Mouse (Mus musculus): Measurements from ENCODE around the gene Prdm10.
A peak's percentile ranks its signal among the peaks of the same experiment; 100 is the strongest.

Gene Prdm10

DNA sequence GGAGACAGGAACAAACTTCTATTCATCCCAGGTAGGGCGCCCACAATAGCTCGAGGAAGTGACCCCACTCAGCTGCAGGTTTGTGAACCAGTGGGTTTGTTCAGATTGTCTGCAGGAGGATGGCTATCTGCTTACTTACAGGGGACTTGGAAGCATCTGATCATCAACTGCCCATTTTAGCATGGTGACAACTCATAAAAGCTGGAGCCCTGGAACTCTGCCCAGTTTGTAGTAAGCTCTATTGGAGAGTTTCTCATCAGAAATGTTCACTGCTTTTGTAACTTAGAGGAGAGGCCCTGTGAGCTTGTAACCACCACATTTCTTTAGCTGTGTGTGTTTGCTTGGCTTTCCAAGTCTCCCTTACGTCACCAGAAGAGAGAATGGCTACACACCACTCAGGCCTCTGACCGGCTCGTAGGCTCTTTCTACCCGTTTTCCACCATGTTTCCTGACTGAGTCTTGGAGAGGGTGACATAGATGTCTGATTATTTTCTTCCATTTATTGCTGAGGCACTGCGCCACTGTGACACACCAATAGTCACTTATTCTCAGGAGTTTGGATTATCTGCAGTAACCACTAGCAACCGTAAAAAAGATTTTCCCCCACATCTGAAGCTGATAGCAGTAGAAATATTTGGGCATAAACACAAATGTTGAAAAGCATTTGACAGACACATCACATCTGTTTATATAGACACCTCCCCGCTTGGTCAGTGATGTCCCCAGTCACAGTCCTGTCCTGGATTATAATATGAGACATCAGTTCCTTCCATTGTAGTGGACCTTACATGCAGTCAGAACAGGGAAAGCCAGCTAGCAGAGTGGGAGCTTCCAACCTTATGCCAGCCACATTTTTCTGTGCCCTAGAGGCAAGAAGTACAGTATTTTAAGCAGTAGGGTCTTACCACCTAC lies 83.6 kb downstream of the Prdm10 start:
- DNase-seq (ENCODE audit: low spot score in 2 of 2): peak; percentile 71 to 73

DNA sequence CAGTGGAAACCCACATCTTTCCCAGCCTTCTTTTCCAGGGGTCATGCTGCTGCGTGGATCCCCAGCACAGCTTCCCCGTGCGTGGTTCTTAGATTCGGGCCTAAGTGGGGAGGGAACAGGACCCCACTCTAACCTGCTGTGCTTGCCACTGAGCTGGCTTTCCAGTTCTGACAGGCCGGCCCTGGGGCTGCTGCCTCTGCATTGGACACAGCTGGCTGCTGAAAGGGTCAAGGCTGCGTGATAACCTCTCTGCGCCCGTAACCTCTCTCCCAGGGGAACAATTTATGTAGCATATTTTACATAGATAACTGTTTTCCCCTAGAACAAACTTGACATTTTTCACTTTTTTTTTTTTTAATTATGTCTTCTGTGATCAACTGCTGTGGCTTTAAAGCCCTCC lies 84.7 kb downstream of the Prdm10 start:
- DNase-seq (ENCODE audit: low spot score in 2 of 2): no peak

DNA sequence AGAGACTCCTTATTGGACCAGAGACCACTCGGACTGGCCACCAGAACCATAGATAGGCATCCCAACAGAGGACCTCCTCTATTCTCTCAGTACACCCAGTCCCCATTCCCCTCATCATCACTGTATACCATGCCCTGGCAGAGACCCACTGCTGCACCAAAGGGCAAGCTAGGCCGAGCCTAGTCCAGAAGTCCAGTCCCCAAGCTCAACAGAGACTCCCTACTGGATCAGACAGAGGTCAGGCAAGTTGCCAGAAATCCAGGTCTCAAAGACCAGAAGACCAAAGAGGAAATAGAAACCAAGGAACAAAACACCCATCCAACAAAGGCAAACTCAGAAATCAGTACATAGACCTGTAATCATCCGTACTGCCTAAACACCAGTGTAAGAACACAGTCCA lies 91.4 kb downstream of the Prdm10 start:
- no peak for DNase-seq (ENCODE audit: low spot score in 2 of 2)

DNA sequence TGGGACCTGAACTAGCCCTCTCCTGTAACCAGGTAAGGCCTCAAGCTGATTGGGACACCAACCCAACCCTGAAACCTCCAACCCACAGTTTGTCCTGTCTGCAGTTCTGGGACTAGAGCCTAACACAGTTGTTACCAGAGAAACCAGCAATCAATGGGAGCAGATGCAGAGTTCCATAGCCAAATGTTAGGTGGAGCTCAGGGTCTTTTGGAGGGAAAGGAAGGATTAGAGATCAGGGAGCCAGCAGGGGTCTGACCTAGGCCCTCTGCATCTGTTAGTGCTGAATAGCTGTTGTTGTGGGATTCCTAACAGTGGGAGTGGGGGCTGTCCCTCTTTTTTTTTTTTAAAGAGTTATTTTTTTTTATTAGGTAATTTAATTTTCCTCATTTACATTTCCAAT lies 96.3 kb downstream of the Prdm10 start:
- DNase-seq (ENCODE audit: low spot score in 2 of 2): no peak

GRCm38 (mm10) chr9:31384786-31385499 lies 104.6 kb downstream of the Prdm10 start:
- no peak for DNase-seq (ENCODE audit: low spot score in 2 of 2)

- DNase-seq (ENCODE audit: low spot score in 2 of 2): no peak
Measured at GRCm38 (mm10) chr9:31385500-31385869, 105.1 kb downstream of the Prdm10 start.

GRCm38 (mm10) chr9:31385947-31386354 lies 105.6 kb downstream of the Prdm10 start, which contains the start of gene Nfrkb:
TSS of gene Nfrkb (plus strand) at chr9:31386192.
- peak; percentile 96 to 97 for DNase-seq (ENCODE audit: low spot score in 2 of 2)

DNA sequence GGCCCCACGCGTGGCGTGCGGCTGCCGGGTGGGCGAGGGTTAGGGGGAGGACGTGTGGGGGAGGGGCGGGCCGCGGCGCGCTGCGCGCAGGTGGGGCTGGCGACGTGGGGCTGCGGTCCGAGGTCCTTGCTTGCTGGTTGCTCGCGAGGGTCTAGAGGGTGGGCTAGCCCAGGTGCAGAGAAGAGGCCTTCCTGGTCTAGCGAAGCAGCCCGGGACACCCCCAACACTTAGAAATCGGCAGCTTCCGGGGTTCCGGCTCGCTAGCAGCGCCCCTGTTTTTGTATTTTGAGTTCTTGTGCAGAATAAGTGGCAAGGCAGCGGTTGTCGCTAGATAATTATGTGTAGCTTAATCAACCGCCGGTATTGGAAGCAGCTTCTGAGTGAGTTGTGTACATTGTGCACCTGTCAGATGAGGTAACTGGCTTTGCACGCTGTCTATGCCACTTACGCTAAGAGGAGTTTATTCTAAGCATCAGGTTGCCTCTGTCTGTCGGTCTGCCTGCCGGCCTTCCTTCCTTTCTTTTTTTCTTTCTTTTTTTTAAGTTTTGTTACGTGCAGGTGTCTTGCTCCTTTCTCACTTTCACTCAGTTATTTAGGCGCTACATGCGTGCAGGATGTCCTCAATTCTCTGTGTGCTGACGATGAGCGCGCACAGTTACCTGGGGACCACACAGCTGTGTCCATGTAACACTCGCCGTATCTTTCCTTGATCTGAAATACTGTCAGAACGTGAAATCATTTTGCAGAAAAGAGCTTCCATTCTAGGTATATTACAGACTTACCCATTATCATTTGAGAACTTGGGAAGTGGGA lies 106.2 kb downstream of the Prdm10 start:
- DNase-seq (ENCODE audit: low spot score in 2 of 2): peak in 1 of 2 experiments; percentile 48

DNA sequence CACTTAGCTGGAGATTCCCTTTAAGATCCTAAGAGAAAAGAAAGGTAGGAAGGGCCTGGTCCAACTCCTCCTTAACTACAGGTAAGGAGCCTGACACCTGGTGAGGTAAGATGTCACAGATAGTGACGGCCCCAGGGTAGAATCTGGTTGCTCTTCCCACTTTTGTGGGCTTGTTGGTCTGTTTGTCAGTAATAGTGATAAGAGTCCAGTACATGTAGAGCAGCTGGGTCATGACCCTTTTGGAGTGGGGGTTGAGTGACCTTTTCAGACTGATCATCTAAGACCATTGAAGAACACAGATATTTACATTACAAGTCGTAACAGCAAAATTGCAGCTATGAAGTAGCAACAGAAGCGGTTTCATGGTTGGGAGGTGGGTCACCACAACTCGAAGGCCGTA lies 106.9 kb downstream of the Prdm10 start:
- DNase-seq (ENCODE audit: low spot score in 2 of 2): no peak

DNA sequence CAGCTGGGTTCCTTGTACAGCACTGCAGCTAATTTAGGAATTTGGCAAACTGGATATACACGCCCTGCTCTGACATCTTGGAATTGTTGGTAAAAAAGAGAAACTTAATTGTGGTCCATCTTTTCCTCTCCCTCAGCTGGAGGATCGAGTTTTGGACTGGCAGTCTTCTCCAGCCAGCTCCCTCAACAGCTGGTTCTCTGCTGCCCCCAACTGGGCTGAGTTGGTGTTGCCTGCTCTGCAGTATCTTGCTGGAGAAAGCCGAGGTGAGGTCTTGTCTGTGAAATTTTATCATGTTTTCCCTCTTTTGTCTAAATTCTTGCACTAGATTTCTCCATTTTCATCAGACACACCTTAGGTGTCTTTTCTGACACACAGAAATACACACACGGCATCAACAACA lies 120.1 kb downstream of the Prdm10 start:
- peak; percentile 52 to 80 for DNase-seq (ENCODE audit: low spot score in 2 of 2)

DNA sequence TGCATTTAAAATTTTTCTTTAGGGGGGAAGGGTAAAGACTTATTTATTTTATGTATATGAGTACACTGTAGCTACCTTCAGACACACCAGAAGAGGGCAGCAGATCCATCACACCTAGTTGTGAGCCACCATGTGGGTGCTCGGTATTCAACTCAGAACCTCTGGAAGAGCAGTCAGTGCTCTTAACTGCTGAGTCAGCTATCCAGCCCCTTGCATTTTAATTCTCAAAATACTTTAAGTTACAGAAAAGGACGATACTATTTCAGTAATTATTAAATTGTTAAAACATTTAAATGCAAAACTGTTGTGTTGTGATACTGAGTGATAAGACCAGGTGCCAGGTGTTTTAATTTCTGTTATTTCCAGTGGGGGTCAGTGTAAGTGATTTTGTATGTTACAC lies 124.0 kb downstream of the Prdm10 start:
- DNase-seq (ENCODE audit: low spot score in 2 of 2): no peak

- DNase-seq (ENCODE audit: low spot score in 2 of 2): no peak
Measured at GRCm38 (mm10) chr9:31405217-31405616, 124.9 kb downstream of the Prdm10 start.

DNA sequence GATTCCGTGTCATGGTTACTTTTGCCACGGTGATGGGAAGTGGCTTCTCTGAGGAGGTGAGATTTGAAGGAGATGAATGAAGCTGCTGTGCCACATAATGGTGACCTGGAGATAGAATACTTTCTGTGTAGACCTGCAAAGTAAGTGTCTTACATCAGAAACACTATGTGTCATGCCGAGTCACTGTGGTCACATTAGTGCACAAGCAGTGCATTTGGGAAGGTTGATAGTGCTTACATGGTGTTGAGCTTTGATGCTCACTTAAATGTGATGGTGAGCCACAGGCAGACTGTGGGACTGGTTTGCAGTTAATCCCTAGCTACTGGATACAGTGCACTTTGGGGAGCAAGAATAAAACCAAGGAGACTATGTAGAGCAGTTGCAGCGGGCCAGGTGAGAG lies 131.8 kb downstream of the Prdm10 start:
- no peak for DNase-seq (ENCODE audit: low spot score in 2 of 2)

DNA sequence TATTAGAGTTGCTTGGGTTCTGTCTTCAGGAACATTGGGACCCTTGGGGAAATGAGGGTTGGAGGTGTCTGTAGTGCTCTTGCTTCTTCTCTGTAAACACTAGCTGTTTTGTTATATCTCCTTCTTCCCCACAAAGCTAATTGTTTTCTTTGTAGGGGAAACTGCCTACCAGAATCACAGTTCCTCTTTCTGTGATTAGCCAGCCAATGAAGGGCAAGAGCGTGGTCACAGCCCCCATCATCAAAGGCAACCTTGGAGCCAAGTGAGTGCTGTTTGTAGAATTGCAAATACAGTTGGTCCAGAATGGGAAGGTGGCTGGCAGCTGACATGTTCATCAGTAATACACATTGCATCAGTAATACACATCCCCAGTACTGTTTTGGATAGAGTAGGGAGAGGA lies 138.5 kb downstream of the Prdm10 start:
- no peak for DNase-seq (ENCODE audit: low spot score in 2 of 2)

- DNase-seq (ENCODE audit: low spot score in 2 of 2): no peak
Measured at GRCm38 (mm10) chr9:31422143-31422542, 141.8 kb downstream of the Prdm10 start.

GRCm38 (mm10) chr9:31428971-31429370 lies 148.6 kb downstream of the Prdm10 start:
- DNase-seq (ENCODE audit: low spot score in 2 of 2): no peak

GRCm38 (mm10) chr9:31430011-31430410 lies 149.7 kb downstream of the Prdm10 start:
- DNase-seq (ENCODE audit: low spot score in 2 of 2): no peak

All from right cerebral cortex, postnatal 10 days (tissue).